Mouse (Mus musculus) megakaryocyte-erythroid progenitor cell, adult 5-6 weeks (primary cell): ENCODE results near the gene Prr5l. TPM values are rescaled to one million over a fixed set of nuclear protein-coding genes. Genes with fewer than 3 reads are reported as not detected.
A peak's percentile ranks its signal among the peaks of the same experiment; 100 is the strongest.
"Not testable (repeated sequence)": the region's sequence is repeated elsewhere in the genome, so short reads cannot be mapped to it uniquely, and the experiment has no call there.

Experiments used
- ATAC-seq: replicated peaks from 2 replicates; pipeline ENCODE4 v1.8.0; 2016; ENCODE audit warnings: mild to moderate bottlenecking, inconsistent platforms; ENCODE audit not compliant: severe bottlenecking, poor library complexity, low FRiP score, low TSS enrichment
- total RNA-seq, 2 experiments: library from RNA; stranded (forward) in 1 of 2; stranded (reverse) in 1 of 2; fragments of 200-1000, 215-1000 nt in 1 of 2; fragments of >200 nt in 1 of 2; fragmentation: Nextera tagmentation in 1 of 2; gene quantifications; 2 replicates each; pipeline ENCODE4 v1.2.3; 2014 to 2017

Gene Prr5l
- total RNA-seq, 2 experiments from 2014 or later = 0.47 to 2.2 TPM

DNA sequence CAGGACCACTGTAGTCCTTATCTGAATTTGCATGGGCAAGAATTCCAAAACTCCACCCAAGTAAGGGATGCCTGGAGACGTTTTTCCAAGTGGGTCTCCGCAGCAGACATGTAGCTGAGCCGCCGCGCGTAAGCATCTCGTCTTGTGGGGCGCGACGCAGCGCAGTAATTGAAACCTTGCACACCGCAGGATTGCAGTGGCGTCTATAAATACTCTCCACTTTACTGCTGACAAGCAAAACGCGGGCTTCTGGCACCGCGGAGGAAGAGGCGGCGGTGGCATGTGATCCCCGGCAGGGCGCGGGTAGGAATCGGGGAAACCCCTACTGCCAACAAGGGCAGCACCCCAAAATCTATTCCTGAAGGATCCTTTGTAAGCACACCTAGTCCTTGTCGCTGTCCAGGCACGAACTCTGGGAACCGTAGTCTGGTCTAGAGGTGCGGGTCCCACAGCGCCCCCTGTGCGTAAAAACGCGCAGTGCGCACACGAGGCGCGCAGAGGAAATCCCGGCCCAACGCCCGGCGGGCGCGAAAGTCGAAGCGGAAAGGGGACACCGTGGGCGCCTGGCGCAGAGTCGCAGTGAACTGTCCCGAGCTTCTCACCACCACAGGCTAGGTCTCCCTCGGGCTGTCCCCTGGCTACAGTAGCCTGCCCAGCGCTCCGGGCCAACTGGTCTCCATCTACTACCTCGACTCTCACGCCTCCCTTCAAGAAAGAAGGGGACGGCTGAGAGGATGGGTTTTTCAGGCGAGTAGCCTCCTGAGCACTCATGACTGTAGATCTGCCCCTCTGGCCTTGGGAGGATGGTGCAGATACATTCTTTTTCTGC lies 86.3 kb downstream of the Prr5l start:
- peak; percentile 70; the same call in 1 of the 2 replicates for ATAC-seq

DNA sequence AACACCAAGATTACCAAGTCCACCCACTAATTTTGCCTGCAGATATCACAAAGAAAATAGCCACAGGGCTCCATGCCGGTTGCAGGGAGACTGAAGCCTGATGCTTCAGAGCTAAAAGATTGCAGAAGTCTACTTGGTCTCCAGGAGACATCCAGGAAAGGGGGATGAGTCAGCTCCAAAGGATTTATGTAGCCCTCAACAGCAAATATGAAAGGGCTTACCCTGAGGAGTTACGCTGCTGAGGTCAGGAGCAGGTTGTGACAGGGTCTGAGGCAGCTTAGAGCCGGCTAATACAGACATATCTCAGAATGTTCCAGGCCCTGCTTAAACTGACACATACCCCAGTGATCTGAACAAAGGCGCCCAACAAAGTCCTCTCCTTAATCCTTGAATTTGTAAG lies 90.7 kb downstream of the Prr5l start:
- ATAC-seq = no peak

DNA sequence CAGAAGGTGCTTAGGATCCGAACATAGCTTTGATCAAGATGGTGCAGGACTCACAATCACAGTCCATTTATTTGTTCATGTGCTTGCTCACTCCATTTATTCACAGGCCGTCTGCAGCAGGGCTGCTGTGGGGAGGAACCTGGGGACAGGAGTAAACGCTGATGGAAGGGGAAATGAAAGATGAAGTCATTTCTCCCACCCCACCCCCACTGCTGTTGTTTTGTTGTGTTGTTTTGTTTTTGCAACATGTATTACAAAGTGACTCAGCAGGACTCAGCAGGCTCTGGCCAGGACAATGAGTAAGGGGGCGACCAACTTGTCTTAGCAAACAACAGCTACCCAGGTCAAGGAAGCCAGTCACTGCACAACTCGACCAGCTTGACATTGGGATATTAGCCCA lies 99.6 kb downstream of the Prr5l start:
- no peak for ATAC-seq

DNA sequence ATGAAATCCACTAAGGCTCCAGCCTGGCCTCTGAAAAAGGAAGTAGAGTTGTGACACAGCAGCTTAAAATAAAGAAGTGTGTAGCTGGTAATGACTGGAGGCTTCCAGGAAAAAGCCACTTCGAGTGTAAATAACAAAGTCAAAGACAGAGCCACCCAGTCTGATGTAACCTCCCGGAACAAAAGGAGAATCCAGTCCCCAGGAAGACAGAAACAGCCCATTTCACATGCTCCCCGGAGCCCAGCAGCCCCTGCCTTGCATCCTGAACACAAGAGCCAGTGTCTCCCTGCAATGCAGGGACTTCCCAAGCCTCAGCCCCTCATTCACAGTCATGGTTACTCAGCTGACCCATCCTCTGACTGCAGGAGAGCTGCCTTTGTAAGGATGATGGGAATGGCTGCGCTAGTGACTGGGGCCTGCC lies 101.5 kb downstream of the Prr5l start:
- no peak for ATAC-seq

DNA sequence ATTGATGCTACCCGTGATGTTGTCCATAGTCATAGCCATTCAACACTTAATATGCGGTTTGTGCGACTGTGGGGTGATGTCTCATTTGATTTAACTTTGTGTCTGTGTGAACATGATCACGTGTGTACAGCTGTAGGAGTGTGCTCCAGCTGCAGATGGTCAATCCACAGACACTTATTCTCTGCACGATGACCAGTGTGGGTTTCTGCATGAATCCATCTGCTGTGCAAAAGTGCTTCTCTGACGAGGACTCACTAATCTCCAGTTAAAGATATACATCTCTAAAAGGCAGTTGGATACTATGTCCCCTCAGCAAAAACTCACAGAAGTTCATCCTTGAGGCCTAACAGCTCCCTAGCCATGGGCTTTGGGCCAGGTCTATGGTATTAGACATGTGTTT lies 104.7 kb downstream of the Prr5l start:
- no peak for ATAC-seq

DNA sequence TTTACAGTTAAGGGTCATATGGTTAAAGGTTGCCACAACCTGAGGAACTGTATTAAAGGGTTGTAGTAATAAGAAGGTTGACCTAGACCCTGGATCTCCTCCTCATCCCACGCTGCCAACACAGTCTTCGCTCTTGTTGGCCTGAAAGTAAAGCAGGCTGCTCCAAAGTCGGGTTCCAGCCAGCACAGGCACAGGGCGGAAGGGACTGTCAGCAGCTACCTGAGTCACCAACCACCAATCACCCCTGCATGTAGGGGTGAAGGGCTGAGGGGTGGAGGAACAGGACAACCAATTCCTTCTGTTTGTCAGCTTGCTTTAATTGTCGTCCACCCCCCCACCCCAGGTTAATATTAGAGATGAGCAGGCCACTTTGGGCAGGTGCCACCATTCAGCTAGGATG lies 119.3 kb downstream of the Prr5l start:
- no peak for ATAC-seq

DNA sequence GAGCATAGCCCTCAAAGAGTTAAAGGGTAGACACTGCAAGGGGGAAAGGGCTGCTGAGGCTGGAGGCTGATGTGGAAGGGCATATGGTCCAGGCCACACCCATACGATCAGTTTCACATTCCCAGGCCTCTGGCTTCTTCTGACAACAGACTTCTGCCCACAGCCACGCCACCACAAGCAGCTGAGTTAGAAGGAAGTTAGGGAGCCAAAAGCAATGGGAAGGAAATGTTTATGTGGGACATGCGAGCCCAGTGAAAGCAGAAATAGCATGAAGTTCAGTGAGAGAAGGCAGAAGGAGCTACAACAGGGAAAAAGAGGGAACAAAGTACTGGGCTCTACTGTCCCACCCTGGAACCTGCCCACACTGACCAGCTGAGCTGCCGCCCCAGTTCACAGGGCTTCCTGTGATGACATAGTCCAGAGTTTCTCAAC lies 119.9 kb downstream of the Prr5l start:
- peak; percentile 47; the same call in 1 of the 2 replicates for ATAC-seq

DNA sequence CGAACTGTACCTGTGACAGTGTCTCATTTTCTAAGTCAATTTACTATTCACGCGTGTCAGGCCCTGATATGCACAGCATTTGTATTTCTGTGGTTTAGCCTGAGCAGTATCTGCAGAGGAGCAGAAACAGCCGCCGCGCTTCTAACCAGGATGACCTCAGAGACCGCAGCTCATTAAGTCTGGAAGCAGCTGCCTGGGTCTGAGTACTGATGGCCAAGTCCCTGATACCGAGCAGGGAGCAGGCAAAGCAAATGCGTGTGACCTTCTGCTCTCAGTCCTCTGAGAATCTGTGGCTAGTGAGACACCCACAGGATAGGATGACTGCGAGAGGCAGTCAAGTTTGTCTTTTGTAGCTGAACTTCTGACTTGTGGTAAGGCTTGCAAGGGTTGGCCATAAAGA lies 120.4 kb downstream of the Prr5l start:
- ATAC-seq = peak; percentile 86

DNA sequence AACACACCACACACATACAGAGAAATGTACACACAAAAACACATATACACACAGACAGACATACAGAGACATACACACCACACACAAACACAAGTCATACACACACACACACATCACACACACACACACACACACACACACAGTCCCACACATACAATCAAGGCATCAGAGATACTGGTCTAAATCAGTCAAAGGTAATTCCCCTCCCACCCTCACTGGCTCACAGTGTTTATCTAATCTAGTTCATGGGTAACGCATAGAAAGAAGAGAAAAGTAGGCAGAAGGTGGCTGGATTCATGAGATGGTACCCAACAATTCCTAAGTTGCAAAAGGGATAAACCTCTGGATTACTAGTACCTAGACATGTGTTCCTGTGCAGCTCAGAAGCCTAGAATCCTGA lies 120.9 kb downstream of the Prr5l start:
- no peak for ATAC-seq

DNA sequence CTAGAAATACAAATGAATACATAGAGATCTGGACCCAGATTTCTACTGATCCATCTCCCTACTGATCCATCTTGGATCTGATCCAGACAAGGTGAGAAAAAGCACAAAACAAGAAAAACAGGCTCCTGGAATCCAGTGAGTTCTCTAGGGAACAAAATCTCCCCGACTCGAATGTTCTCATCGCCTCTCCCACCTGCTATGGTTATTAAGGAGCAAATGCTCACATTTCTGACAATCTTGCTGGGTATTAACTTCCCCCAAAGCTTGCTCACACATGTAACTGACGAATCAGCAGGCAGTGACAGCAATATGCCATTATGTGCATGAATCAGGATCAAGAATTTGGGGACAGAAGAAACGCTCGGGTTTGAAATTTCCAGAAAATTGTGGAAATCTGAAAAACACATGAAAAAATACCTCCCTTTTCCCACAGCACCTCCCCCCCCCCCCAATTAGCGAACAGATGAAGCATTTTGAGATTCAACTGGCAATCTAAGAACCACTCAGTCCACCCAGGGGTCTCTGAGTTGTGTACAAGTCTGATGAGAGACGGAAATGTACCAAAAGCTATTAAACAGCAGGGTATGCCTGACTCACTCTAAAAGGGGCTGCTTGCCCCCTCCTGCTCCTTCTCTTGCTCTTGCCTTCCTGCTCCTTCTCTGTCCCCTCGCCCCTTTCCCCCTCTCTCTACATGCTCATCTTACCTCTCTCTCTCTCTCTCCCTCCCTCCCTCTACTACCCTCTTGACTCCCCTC lies 123.1 kb downstream of the Prr5l start:
- no peak for ATAC-seq

DNA sequence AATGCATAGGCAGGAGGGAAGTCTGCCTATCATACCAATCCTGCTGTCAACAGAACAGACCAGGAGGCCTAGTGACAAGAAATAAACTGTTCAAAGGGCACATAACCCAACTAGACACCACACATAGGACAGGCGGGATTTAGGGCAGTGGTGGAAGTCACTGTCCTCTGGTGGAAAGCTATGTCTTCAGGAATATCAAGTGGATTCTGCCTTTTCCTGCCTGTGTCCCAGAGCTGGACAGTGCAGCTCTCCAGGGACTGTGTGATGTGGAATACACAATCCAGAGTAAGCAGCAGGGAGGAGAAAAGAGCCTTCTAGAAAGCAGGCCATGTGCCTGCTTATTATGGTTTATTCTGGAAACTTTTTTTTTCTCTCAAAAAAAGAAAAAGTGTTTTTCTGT lies 125.0 kb downstream of the Prr5l start:
- ATAC-seq = no peak

DNA sequence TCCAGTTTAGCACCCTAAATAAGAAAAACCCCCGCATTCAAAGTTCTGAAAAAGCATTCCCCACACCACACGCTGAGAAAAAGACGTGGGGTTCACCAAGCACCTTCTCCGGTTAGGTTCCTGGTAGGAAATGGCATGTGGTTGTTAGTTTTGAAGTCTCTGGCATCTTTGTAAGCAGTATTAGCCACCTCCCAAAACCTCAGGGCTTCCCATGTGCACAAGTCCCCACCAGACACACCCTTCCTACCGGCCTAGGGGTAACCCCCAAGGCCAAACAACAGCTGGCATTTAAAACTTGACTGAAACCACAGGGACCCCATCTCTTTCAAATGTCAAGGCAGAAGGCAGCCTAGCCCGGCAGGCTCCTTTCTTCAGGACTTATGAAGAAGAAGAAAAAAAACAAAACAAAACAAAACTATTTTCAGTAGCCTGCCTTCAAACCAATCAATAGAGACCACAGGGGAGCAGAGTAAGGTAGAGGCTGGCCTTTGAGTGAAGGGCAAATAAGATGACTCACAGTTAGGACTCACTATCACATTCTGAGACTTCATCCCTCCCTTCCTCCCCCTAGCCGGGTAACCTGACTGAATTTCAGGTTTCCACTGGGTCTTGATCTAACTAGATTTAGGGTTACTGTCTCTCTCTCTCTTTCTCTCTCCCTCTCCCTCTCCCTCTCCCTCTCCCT lies 126.6 kb downstream of the Prr5l start:
- peak; percentile 34 for ATAC-seq

DNA sequence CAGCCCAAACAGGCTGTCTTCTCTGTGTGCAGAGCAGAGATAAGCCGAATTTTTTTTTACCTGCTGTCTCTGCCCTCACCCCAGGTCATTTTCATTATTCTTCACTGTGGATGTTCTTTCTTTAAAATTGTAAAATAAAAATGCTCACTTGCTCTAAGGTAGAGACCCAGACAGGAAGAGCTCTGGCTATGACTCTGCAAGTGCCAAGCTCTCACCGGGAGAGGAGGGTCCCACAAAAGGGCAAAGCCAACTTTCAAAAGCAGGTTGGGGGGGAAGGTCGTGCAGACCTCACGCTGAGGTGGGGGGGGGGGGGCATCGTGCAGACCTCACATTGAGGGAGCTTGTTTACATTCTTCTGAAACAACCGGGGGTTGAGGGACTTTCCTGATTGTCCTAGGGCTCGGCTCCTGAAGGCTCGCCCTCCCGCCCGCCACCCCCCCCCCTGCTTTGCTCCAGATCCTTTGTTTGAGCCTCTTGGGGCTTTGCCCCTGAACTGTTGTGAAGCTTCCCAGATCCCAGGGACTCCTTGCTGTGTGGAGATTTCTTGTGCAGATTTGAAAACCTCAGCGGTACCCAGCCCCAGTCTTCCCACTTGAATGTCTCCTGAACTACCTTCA lies 127.8 kb downstream of the Prr5l start:
- 0 out of 2 replicates have a peak, but pooled peaks have one; percentile 55 for ATAC-seq

DNA sequence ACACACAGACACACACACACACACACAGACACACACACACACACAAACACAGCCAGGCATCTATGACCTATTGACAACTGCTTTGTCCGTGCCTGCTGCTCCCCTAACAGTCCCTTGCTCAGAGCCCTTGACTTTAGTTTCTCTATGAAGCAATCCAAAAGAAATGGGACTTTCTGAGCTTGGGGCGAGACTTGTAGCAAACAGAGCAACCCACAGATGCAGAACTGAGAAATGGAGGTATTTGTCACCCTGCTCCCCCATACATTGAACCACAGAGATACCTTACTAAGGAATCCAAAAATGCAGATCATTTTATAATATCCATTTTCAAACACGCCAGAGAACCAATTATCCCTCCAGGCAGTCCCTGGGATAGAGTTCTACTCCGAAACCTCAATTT lies 128.4 kb downstream of the Prr5l start:
- ATAC-seq = no peak

DNA sequence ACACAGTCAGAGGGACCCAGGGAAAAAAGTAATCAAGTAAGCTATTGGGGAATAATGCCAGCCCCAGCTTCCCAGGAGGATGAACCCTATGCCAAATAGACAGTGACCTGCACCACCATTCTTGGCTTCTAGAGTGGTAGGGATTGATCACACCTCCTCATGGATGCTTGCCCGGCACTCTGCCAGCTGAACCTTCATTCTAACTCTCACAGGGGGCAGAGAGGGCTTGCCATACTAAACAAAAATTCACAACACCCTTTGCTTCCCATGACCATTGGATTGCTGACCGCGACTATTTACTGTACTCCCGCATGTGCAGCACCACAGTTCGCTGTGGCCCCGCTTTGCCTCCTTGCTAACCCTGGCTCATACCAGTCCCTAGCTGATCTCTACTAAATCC lies 129.8 kb downstream of the Prr5l start:
- no peak for ATAC-seq

DNA sequence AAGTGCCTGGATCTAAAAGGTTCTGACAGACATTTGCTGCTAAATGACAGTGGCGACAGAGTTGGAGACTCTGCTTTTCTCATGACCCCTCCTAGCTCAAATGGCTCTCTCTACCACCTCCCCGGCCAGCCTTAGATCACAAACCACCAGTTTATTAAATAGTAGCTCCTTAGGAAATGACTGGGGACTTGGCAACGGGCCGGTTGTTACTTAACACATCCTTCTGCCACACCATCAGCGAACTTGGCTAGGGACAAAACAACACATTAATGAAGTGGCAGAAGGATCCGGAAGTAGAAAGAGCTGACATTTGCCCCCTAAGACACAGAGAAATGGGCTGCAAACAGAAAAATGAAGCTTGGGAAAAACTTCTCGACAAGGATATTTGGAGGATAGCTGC lies 130.4 kb downstream of the Prr5l start:
- no peak for ATAC-seq

DNA sequence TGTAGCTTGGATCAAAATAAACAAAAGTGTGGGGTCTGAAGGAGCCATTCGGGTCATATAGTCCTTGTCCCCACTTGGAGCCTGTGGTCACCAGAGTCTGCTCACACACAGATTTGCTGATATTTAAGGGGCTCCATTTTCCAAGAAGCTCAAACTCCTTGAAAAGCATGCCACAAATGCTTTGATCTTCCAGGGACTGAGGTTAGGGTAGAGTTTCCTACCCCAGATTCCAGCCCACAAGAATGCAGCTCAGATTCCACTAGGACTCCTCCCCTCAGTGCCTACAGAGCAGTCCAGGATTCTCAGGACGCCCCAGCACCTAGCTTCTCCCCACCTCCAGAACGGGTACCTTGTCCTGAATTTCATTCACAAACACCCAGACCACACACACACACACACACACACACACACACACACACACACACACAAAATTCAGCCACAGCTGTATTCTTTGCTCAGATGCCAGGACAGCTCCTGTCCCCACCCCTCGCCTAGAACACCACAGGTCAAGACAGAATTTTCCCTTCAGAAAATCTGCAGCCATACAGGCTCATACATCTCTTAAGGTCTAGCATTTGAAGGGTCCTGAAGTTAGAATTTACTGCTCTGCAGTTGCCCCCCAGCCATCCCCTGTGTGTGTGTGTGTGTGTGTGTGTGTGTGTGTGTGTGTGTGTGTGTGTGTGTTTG lies 131.4 kb downstream of the Prr5l start:
- ATAC-seq = no peak

DNA sequence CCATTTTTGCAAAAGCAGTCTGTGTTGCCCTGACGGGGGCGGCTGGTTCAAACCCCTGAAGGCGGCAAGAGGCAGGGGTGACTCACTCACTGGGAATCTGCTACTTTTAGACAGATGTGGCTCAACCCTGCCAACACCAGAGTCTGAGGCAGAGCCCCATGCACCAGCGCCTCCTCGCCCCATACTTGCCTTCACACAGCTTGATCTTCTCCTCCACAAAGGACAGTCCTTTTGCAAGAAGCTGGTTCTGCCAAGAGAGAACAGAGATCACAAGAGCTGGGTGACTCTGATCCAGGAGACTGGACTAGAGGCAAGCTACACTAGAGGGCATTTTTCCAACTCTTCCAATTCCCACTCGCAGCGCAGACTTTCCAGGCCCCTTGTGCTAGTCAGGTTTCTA lies 136.3 kb downstream of the Prr5l start:
- ATAC-seq = no peak

DNA sequence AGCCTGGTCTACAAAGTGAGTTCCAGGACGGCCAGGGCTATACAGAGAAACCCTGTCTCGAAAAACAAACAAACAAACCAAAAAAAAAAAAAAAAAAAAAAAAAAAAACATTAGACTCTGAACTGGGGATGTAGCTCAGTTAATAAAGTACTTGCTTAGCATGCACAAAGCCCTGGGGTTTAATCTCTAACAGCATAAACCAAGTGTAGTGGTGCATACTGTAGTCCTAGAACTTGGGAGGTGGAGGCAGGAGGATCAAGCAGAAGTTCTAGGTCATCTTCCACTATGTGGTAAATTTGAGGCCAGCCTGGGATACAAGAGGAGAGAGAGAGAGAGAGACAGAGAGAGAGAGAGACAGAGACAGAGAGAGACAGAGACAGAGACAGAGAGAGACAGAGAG lies 137.2 kb downstream of the Prr5l start:
- not testable (repeated sequence) for ATAC-seq
